Mouse (Mus musculus) neural tube, embryonic 10.5 days (tissue): Measurements from ENCODE around the gene Tesc.

Source experiments
- DNase-seq: peaks from one replicate; pipeline ENCODE4 v3.0.0-alpha.2; 2017; ENCODE audit warnings: low spot score; ENCODE audit errors: extremely low spot score

The Tesc gene

GRCm38 (mm10) chr5:118043761-118044160, 16.2 kb downstream of the Tesc start:
- DNase-seq = no peak

GRCm38 (mm10) chr5:118044907-118045306, 17.4 kb downstream of the Tesc start:
- DNase-seq = no peak

- DNase-seq = no peak
Observed at GRCm38 (mm10) chr5:118045385-118045784, 17.8 kb downstream of the Tesc start.

GRCm38 (mm10) chr5:118047091-118047757, 19.7 kb downstream of the Tesc start:
- DNase-seq = no peak

- no peak for DNase-seq
Observed at GRCm38 (mm10) chr5:118048412-118048811, 20.9 kb downstream of the Tesc start.

GRCm38 (mm10) chr5:118048928-118049327, 21.4 kb downstream of the Tesc start:
- no peak for DNase-seq

- no peak for DNase-seq
Observed at GRCm38 (mm10) chr5:118050743-118051142, 23.2 kb downstream of the Tesc start.

- DNase-seq = no peak
Observed at GRCm38 (mm10) chr5:118051981-118052662, 24.6 kb downstream of the Tesc start.

- DNase-seq = no peak
Observed at GRCm38 (mm10) chr5:118053205-118053604, 25.7 kb downstream of the Tesc start.

GRCm38 (mm10) chr5:118057508-118058111, 30.1 kb downstream of the Tesc start:
- DNase-seq = no peak

GRCm38 (mm10) chr5:118058858-118059257, 31.3 kb downstream of the Tesc start:
- no peak for DNase-seq

- no peak for DNase-seq
Observed at GRCm38 (mm10) chr5:118059646-118060045, 32.1 kb downstream of the Tesc start.

GRCm38 (mm10) chr5:118061391-118061790, 33.8 kb downstream of the Tesc start:
- no peak for DNase-seq

GRCm38 (mm10) chr5:118063181-118063621, 35.7 kb downstream of the Tesc start:
- no peak for DNase-seq

GRCm38 (mm10) chr5:118064284-118064901, 36.9 kb downstream of the Tesc start:
- DNase-seq = no peak

- no peak for DNase-seq
Observed at GRCm38 (mm10) chr5:118065516-118066255, 38.1 kb downstream of the Tesc start.

GRCm38 (mm10) chr5:118066828-118067227, 39.3 kb downstream of the Tesc start:
- DNase-seq = peak; percentile 62

- no peak for DNase-seq
Observed at GRCm38 (mm10) chr5:118067572-118067971, 40.0 kb downstream of the Tesc start.

- DNase-seq = no peak
Observed at GRCm38 (mm10) chr5:118067984-118068494, 40.5 kb downstream of the Tesc start.

GRCm38 (mm10) chr5:118069315-118069714, 41.8 kb downstream of the Tesc start:
- DNase-seq = peak; percentile 69

GRCm38 (mm10) chr5:118071766-118072165, 44.2 kb downstream of the Tesc start:
- no peak for DNase-seq
